Mouse (Mus musculus) liver, postnatal 0 days (tissue): Measurements from ENCODE around the gene Rap1gds1. TPM values are rescaled to one million over a fixed set of nuclear protein-coding genes. Genes with fewer than 3 reads are reported as not detected.

ENCODE experiments used
- ATAC-seq: fragments of 200-750 bp; cut with Nextera tagmentation; 2 replicates; pipeline ENCODE4 v1.8.0; 2017; ENCODE audit warnings: mild to moderate bottlenecking, moderate library complexity
- DNase-seq: peaks from one replicate; pipeline ENCODE4 v3.0.0-alpha.2; 2016
- H3K27ac ChIP-seq: fragments of 300-500 bp; sonication (generic); 2 replicates; pipeline ENCODE4 v1.5.1; 2014; ENCODE audit warnings: antibody characterized with exemption, moderate library complexity, mild to moderate bottlenecking, low read depth
- H3K27me3 ChIP-seq: fragments of 300-500 bp; sonication (generic); 2 replicates; pipeline ENCODE4 v1.6.1; 2014; ENCODE audit warnings: low read length, control low read depth, mixed read lengths; ENCODE audit not compliant: insufficient read depth
- H3K36me3 ChIP-seq: fragments of 300-500 bp; sonication (generic); replicated peaks from 2 replicates; pipeline ENCODE4 v1.6.1; 2014; ENCODE audit warnings: mild to moderate bottlenecking, control low read depth, low read length, moderate library complexity, mixed read lengths; ENCODE audit not compliant: insufficient read depth
- H3K4me1 ChIP-seq: fragments of 300-500 bp; sonication (generic); 2 replicates; pipeline ENCODE4 v1.6.1; 2014; ENCODE audit warnings: antibody characterized with exemption, mild to moderate bottlenecking, control low read depth; ENCODE audit not compliant: insufficient read depth
- H3K4me2 ChIP-seq: fragments of 300-500 bp; sonication (generic); 2 replicates; pipeline ENCODE4 v1.6.1; 2014; ENCODE audit warnings: low read depth, mild to moderate bottlenecking, low read length, moderate library complexity, mixed read lengths
- H3K4me3 ChIP-seq: fragments of 300-500 bp; sonication (generic); 2 replicates; pipeline ENCODE4 v1.5.1; 2014; ENCODE audit warnings: low read depth, low read length
- H3K9ac ChIP-seq: fragments of 300-500 bp; sonication (generic); replicated peaks from 2 replicates; pipeline ENCODE4 v1.6.1; 2014; ENCODE audit warnings: mild to moderate bottlenecking, moderate library complexity
- H3K9me3 ChIP-seq: fragments of 300-500 bp; sonication (generic); 2 replicates; pipeline ENCODE4 v1.6.1; 2016; ENCODE audit warnings: mild to moderate bottlenecking, control low read depth, low read length, mixed read lengths
- CTCF ChIP-seq: sonication (generic); IDR thresholded peaks from 2 replicates; pipeline ENCODE4 v1.5.1; 2016; ENCODE audit warnings: antibody characterized with exemption, low read depth
- EP300 ChIP-seq: IDR thresholded peaks from 2 replicates; pipeline ENCODE4 v1.6.1; 2016; ENCODE audit warnings: antibody characterized with exemption, low read depth, mild to moderate bottlenecking
- WGBS: fragments of 180-500 bp; shearing (Covaris S2); extraction: QIAGEN DNeasy Blood & Tissue Kit; methylation state at CpG from one replicate; pipeline ENCODE4 v1.1.7; 2014; ENCODE audit not compliant: insufficient replicate concordance; 5-methylcytosine and 5-hydroxymethylcytosine counted together
- polyA plus RNA-seq: library from polyadenylated mRNA; unstranded; fragments of >200 nt; fragmentation: Nextera tagmentation; extraction: Ambion mirVana; gene quantifications from 2 replicates; pipeline ENCODE4 v1.2.1, GENCODE M21; 2015

Gene Rap1gds1
- 8.3 and 9.9 TPM in 2 replicates for polyA plus RNA-seq

- TF ChIP-seq EP300 (no peak), CTCF (no peak)
Observed at GRCm38 (mm10) chr3:139074484-139075211, at the start of gene Rap1gds1. Gene Rap1gds1, minus strand, starts transcription at chr3:139075201.

GRCm38 (mm10) chr3:139118446-139118845 lies 43.4 kb upstream of the Rap1gds1 start:
- no peak overlapping the region for H3K4me2 ChIP-seq
- H3K36me3 ChIP-seq: no peaks in the 10 kb centered on the region
- H3K9me3 ChIP-seq: no peaks in the 10 kb centered on the region
- TF ChIP-seq EP300 (no peak), CTCF (no peak)
- no peaks in the 10 kb centered on the region for H3K4me1 ChIP-seq
- H3K27me3 ChIP-seq: no peaks in the 10 kb centered on the region
- no peak for DNase-seq
- ATAC-seq: no peak
- H3K9ac ChIP-seq: no peak overlapping the region
- H3K4me3 ChIP-seq: no peak overlapping the region
- H3K27ac ChIP-seq: no peak overlapping the region

More at GRCm38 (mm10) chr3:139074484-139075211, at the start of gene Rap1gds1:
- peak within 1 kb of the TSS; percentile 88 for H3K27ac ChIP-seq
- no peaks in the 10 kb centered on the region for H3K27me3 ChIP-seq
- peak within 1 kb of the TSS; percentile 74 for H3K4me3 ChIP-seq
- H3K9me3 ChIP-seq: no peaks in the 10 kb centered on the region
- H3K36me3 ChIP-seq: no peaks in the 10 kb centered on the region
- peak within 1 kb of the TSS; percentile 77 for H3K9ac ChIP-seq
- peak within 1 kb of the TSS; percentile 99 for H3K4me2 ChIP-seq
- whole genome bisulfite sequencing: under 1% methylated on average over 67 of the region's 97 CpGs
- ATAC-seq: peak; percentile 56
- no peak for DNase-seq
- 0 out of 2 replicates have a peak, but pooled peaks cover 2% of the 10 kb centered on the region for H3K4me1 ChIP-seq

GRCm38 (mm10) chr3:139116733-139117337 lies 41.8 kb upstream of the Rap1gds1 start:
- Histone ChIP-seq H3K9me3 (no peaks in the 10 kb centered on the region), H3K4me3 (no peak overlapping the region), H3K36me3 (no peaks in the 10 kb centered on the region), H3K27ac (no peak overlapping the region), H3K27me3 (no peaks in the 10 kb centered on the region), H3K4me1 (no peaks in the 10 kb centered on the region), H3K9ac (no peak overlapping the region), H3K4me2 (no peak overlapping the region)
- WGBS: 83% methylated on average over 9 of the region's 9 CpGs
- DNase-seq: no peak
- TF ChIP-seq EP300: no peak
- no peak for ATAC-seq

- H3K27ac ChIP-seq: no peak overlapping the region
- no peaks in the 10 kb centered on the region for H3K9me3 ChIP-seq
- no peak for TF ChIP-seq CTCF
- no peak for TF ChIP-seq EP300
- no peaks in the 10 kb centered on the region for H3K4me1 ChIP-seq
- H3K4me2 ChIP-seq: no peak overlapping the region
- no peaks in the 10 kb centered on the region for H3K36me3 ChIP-seq
- H3K9ac ChIP-seq: no peak overlapping the region
- no peak for DNase-seq
- 62% methylated on average over 3 of the region's 3 CpGs for WGBS
- no peak for ATAC-seq
- H3K4me3 ChIP-seq: no peak overlapping the region
- H3K27me3 ChIP-seq: no peaks in the 10 kb centered on the region
Observed at GRCm38 (mm10) chr3:139112335-139112973, 37.5 kb upstream of the Rap1gds1 start.

- no peaks in the 10 kb centered on the region for H3K36me3 ChIP-seq
- no peak overlapping the region for H3K9ac ChIP-seq
- DNase-seq (no peak), ATAC-seq (no peak)
- no peak overlapping the region for H3K4me3 ChIP-seq
- no peak overlapping the region for H3K4me2 ChIP-seq
- no peaks in the 10 kb centered on the region for H3K9me3 ChIP-seq
- no peaks in the 10 kb centered on the region for H3K4me1 ChIP-seq
- WGBS: 72% methylated on average over 2 of the region's 2 CpGs
- H3K27ac ChIP-seq: no peak overlapping the region
- TF ChIP-seq EP300 (no peak), CTCF (no peak)
- no peaks in the 10 kb centered on the region for H3K27me3 ChIP-seq
Observed at GRCm38 (mm10) chr3:139111877-139112276, 36.9 kb upstream of the Rap1gds1 start.

GRCm38 (mm10) chr3:139108176-139108575 lies 33.2 kb upstream of the Rap1gds1 start:
- no peaks in the 10 kb centered on the region for H3K36me3 ChIP-seq
- no peak overlapping the region for H3K4me2 ChIP-seq
- DNase-seq (no peak), ATAC-seq (no peak)
- no peaks in the 10 kb centered on the region for H3K27me3 ChIP-seq
- TF ChIP-seq EP300 (no peak), CTCF (no peak)
- no peaks in the 10 kb centered on the region for H3K9me3 ChIP-seq
- WGBS: 86% methylated on average over 5 of the region's 5 CpGs
- no peak overlapping the region for H3K9ac ChIP-seq
- no peak overlapping the region for H3K27ac ChIP-seq
- no peaks in the 10 kb centered on the region for H3K4me1 ChIP-seq
- H3K4me3 ChIP-seq: no peak overlapping the region
